Mouse (Mus musculus): ENCODE measurements around the gene Car15. TPM values are rescaled to one million over a fixed set of nuclear protein-coding genes. Genes with fewer than 3 reads are reported as not detected.
A peak's percentile ranks its signal among the peaks of the same experiment; 100 is the strongest.

Gene Car15
- total RNA-seq, 2 experiments from 2014 or later, result 12.2 to 16.4 TPM

GRCm38 (mm10) chr16:17831781-17832180, 6.4 kb downstream of the Car15 start:
- no peak overlapping the region for H3K27ac ChIP-seq
- intact Hi-C loops (cut with DNase I), result no loop called here
- TF ChIP-seq CTCF (IDR thresholded peaks at IDR 0.05), result no peak; the same call in 1 of the 2 replicates
- no peak overlapping the region for H3K4me3 ChIP-seq
- no peak for DNase-seq (ENCODE audit: extremely low spot score in 1 of 2, low spot score in 2 of 2)

GRCm38 (mm10) chr16:17830385-17831178, 7.6 kb downstream of the Car15 start:
- TF ChIP-seq CTCF (IDR thresholded peaks at IDR 0.05), result no peak
- Histone ChIP-seq H3K27ac (no peak overlapping the region), H3K4me3 (no peak overlapping the region)
- intact Hi-C loops (cut with DNase I), result no loop called here
- no peak for DNase-seq (ENCODE audit: extremely low spot score in 1 of 2, low spot score in 2 of 2)

- DNase-seq (ENCODE audit: extremely low spot score in 1 of 2, low spot score in 2 of 2), result no peak
- intact Hi-C loops (cut with DNase I), result no loop called here
- Histone ChIP-seq H3K27ac (no peak overlapping the region), H3K4me3 (no peak overlapping the region)
- TF ChIP-seq CTCF (IDR thresholded peaks at IDR 0.05), result no peak
Observed at GRCm38 (mm10) chr16:17828867-17829266, 9.3 kb downstream of the Car15 start.

DNA sequence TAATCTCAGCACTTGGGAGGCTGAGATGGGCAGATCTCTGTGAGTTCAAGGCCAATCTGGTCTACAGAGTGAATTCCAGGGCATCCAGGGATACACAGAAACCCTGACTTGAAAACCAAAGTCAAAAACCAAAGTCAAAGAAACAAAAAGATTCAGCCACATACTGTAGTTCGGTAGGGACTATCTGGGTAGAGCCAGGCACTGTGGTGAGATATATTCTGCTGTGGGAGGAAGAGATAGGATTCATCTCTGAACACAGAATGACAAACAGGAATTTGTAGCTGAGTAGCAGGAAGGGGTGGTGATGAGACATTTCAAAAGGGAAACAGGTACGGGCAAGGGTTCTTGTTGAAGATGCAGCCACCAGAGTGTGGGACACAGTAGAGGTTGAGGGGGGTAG, 9.9 kb downstream of the Car15 start:
- Histone ChIP-seq H3K4me3 (no peak overlapping the region), H3K27ac (no peak overlapping the region)
- DNase-seq (ENCODE audit: extremely low spot score in 1 of 2, low spot score in 2 of 2), result no peak
- intact Hi-C loops (cut with DNase I), result no loop called here
- TF ChIP-seq CTCF (IDR thresholded peaks at IDR 0.05), result no peak

DNA sequence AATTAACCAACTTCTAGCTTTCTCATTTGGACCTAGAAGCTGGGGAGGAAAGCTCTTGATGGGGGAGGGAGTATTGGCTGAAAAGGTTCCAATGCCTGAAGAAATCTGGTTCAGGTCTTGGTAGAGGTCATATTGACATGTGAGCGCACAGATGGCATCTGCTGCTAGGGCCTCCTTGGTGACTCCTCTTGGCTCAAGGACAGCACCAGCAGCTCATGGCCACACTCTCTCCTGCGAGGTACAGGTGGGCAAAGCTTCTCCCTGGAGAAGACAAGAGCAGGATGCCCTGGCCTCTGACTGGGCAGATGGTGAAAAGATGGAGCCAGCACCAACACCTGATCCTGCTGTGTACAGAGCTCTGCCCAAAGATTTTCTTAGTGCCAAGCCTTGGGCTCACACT, 11.7 kb downstream of the Car15 start:
- no peak for TF ChIP-seq CTCF (IDR thresholded peaks at IDR 0.05)
- intact Hi-C loops (cut with DNase I), result no loop called here
- Histone ChIP-seq H3K27ac (no peak overlapping the region), H3K4me3 (no peak overlapping the region)
- DNase-seq (ENCODE audit: extremely low spot score in 1 of 2, low spot score in 2 of 2), result no peak

DNA sequence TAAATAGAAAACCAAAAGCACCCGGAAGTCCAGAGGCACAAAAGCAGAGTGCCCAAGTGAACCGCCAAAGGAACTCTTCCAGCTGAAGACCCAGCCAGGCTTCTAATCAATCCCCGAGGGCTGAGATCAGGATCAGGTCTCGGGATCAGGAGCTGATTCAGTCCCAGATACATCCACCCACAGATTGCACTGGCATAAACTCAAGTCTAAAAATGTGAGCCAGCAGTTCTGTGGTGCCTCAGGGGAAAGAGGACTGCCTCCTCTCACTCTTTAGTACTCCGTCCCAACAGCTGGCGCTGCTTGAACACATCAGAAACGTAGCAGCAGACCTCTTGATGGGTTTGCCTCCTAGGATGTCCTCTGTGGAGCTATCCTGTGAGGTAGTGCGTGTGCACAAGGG, 21.6 kb downstream of the Car15 start:
- TF ChIP-seq CTCF (IDR thresholded peaks at IDR 0.05), result no peak
- Histone ChIP-seq H3K4me3 (no peak overlapping the region), H3K27ac (no peak overlapping the region)

GRCm38 (mm10) chr16:17815411-17816402, 22.5 kb downstream of the Car15 start:
- H3K27ac ChIP-seq, result peak overlapping the region; percentile 19; the same call in 1 of the 2 replicates

More for the DNA sequence above, 21.6 kb downstream of the Car15 start:
- intact Hi-C loops (cut with DNase I), result loop anchor here (10.0 kb wide), 1 partner anchor 262 kb away; no protein-coding TSS in a partner anchor
- no peak for DNase-seq (ENCODE audit: extremely low spot score in 1 of 2, low spot score in 2 of 2)

DNA sequence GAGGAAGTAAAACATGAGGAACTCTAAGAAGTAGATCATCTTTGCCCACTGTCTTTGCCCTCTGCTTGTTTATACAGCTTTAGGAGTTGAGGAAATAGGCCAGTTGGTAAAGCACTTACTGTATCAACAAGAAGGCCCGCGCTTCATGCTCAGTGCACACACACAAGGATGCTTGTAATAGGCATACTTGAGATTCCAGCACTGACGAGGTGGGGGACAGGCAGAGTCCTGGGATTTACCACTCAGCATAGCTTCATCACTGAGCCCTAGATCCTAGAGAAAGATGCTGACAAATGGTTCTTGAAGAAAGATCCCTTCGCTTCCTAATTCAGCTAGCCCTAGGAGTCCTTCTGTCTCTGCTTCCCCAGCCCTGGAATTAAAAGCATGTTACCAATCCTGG, 25.0 kb downstream of the Car15 start:
- intact Hi-C loops (cut with DNase I), result loop anchor here (2.0 to 10.0 kb wide), 2 partner anchors 68 to 258 kb away; no protein-coding TSS in a partner anchor
- no peak overlapping the region for H3K4me3 ChIP-seq
- no peak for TF ChIP-seq CTCF (IDR thresholded peaks at IDR 0.05)
- H3K27ac ChIP-seq, result no peak overlapping the region
- no peak for DNase-seq (ENCODE audit: extremely low spot score in 1 of 2, low spot score in 2 of 2)

More at GRCm38 (mm10) chr16:17815411-17816402, 22.5 kb downstream of the Car15 start:
- intact Hi-C loops (cut with DNase I), result loop anchor here (10.0 kb wide), 1 partner anchor 261 kb away; no protein-coding TSS in a partner anchor
- H3K4me3 ChIP-seq, result peak overlapping the region; percentile 48
- DNase-seq (ENCODE audit: extremely low spot score in 1 of 2, low spot score in 2 of 2), result peak; percentile 54 to 66
- peak; percentile 72 for TF ChIP-seq CTCF (IDR thresholded peaks at IDR 0.05)

- intact Hi-C loops (cut with DNase I), result loop anchor here (2.0 to 10.0 kb wide), 2 partner anchors 67 to 257 kb away; no protein-coding TSS in a partner anchor
Observed at GRCm38 (mm10) chr16:17812120-17812519, 26.0 kb downstream of the Car15 start.

GRCm38 (mm10) chr16:17809711-17810110, 28.5 kb downstream of the Car15 start:
- no peak for TF ChIP-seq CTCF (IDR thresholded peaks at IDR 0.05)
- DNase-seq (ENCODE audit: extremely low spot score in 1 of 2, low spot score in 2 of 2), result no peak
- H3K4me3 ChIP-seq, result no peak overlapping the region
- no peak overlapping the region for H3K27ac ChIP-seq
- intact Hi-C loops (cut with DNase I), result loop anchor here (5.0 to 10.0 kb wide), 3 partner anchors 47 to 255 kb away; partner anchors contain the start of gene Ccdc74a

More at GRCm38 (mm10) chr16:17812120-17812519, 26.0 kb downstream of the Car15 start:
- DNase-seq (ENCODE audit: extremely low spot score in 1 of 2, low spot score in 2 of 2), result no peak
- Histone ChIP-seq H3K27ac (no peak overlapping the region), H3K4me3 (no peak overlapping the region)
- TF ChIP-seq CTCF (IDR thresholded peaks at IDR 0.05), result peak; percentile 90

DNA sequence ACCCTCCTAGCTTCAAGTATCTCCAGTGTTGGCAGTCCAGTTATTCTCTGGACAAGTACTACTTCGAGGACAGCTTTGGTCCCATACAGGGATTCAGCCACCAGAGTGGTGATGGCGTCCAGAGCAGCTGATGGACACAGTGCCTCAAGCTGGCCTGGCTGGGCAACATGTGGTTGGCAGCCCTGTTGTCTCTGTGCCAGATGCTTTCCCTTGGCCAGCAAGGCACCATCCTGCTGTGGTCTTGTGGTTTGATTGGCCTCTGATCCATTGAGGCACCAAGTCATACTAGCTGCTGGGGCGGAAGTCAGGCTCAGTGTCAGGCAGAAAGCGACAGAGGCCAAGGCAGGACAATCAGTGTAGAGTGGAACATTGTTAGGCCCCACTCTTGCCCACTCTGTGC, 29.0 kb downstream of the Car15 start:
- no peak for TF ChIP-seq CTCF (IDR thresholded peaks at IDR 0.05)
- no peak for DNase-seq (ENCODE audit: extremely low spot score in 1 of 2, low spot score in 2 of 2)
- intact Hi-C loops (cut with DNase I), result loop anchor here (5.0 kb wide), 2 partner anchors 47 to 162 kb away; partner anchors contain the start of gene Ccdc74a
- H3K4me3 ChIP-seq, result no peak overlapping the region
- H3K27ac ChIP-seq, result no peak overlapping the region

All from left cerebral cortex, adult 2 months (tissue).